Comparison of ENCODE assay signal across 19 mouse cellular contexts in genomic region chr13:3744870-3745269, GRCm38 (mm10). TPM values are rescaled to one million over a fixed set of nuclear protein-coding genes. Genes with fewer than 3 reads are reported as not detected.
DNase-seq lines count a peak whose midpoint lies in the region; ATAC-seq and TF ChIP-seq lines count a peak whose summit lies in the region.
"Had no signal": no experiment of that assay in that cellular context is flagged by ENCODE, and none has a peak within 500 bp of the region (broad histone marks: within the 10 kb centered on the region; RNA-seq: fewer than 3 reads in every experiment).

No protein-coding gene starts in this region.

- H3K9me3 ChIP-seq in lung, postnatal 0 days (ENCODE audit: low read length), result no peaks in the 10 kb centered on the region
- H3K9me3 ChIP-seq in intestine, embryonic 16.5 days (ENCODE audit: control insufficient read depth, low read length), result no peaks in the 10 kb centered on the region
- H3K9me3 ChIP-seq: forebrain, embryonic 13.5 days; heart, embryonic 13.5 days; hindbrain, embryonic 15.5 days had no signal

- no peaks in the 10 kb centered on the region for H3K79me2 ChIP-seq in myocyte (ENCODE audit: control insufficient read depth, insufficient read depth)

- DNase-seq in lung, postnatal 36 days, result peak; percentile 22
- no peak for DNase-seq in lung, postnatal 0 days (ENCODE audit: low spot score)
- DNase-seq in embryo, embryonic 11 days, result no peak
- no peak for DNase-seq in liver
- DNase-seq: adrenal gland, postnatal 36 days; cerebellum, adult 8-10 months; cerebellum, postnatal 14 days; forebrain, postnatal 0 days had no signal

- no peak overlapping the region for H3ac ChIP-seq in myocyte (ENCODE audit: control insufficient read depth, insufficient read length)

- no peaks in the 10 kb centered on the region for H3K36me3 ChIP-seq in lung, postnatal 0 days (ENCODE audit: insufficient read depth, low read length)
- no peaks in the 10 kb centered on the region for H3K36me3 ChIP-seq in intestine, embryonic 16.5 days (ENCODE audit: control insufficient read depth, insufficient read depth, low read length)
- H3K36me3 ChIP-seq in myocyte (ENCODE audit: control insufficient read depth, insufficient read depth), result no peaks in the 10 kb centered on the region
- H3K36me3 ChIP-seq: heart, embryonic 13.5 days; hindbrain, embryonic 15.5 days had no signal

- TF ChIP-seq EP300 in lung, postnatal 0 days (IDR thresholded peaks at IDR 0.05), result no peak

- WGBS in lung, postnatal 0 days, result 62% methylated on average over 3 of the region's 3 CpGs
- WGBS in intestine, embryonic 16.5 days, result 78% methylated on average over 3 of the region's 3 CpGs

- no peak overlapping the region for H3K27ac ChIP-seq in lung, postnatal 0 days (ENCODE audit: low read length)
- H3K27ac ChIP-seq in intestine, embryonic 16.5 days (ENCODE audit: low read length), result peak overlapping the region; percentile 45; the same call in 1 of the 2 replicates
- H3K27ac ChIP-seq: forebrain, embryonic 13.5 days; heart, embryonic 13.5 days; hindbrain, embryonic 15.5 days had no signal

- no peak for TF ChIP-seq CTCF in lung, postnatal 0 days (IDR thresholded peaks at IDR 0.05)

- ATAC-seq in lung, postnatal 0 days, result no peak
- ATAC-seq in intestine, embryonic 16.5 days, result no peak
- ATAC-seq: activated CD4-positive, CD25-positive, alpha-beta regulatory T cell, adult 4 months; forebrain, embryonic 13.5 days; forebrain, postnatal 0 days had no signal

- no peak overlapping the region for H3K4me3 ChIP-seq in lung, postnatal 0 days (ENCODE audit: low read depth, low read length)
- H3K4me3 ChIP-seq in intestine, embryonic 16.5 days (ENCODE audit: low read length), result no peak overlapping the region
- H3K4me3 ChIP-seq in myocyte, result no peak overlapping the region
- H3K4me3 ChIP-seq: forebrain, embryonic 13.5 days; heart, embryonic 13.5 days; hindbrain, embryonic 15.5 days had no signal

- no peaks in the 10 kb centered on the region for H3K27me3 ChIP-seq in lung, postnatal 0 days (replicated peaks; ENCODE audit: insufficient read depth, low read length)
- no peaks in the 10 kb centered on the region for H3K27me3 ChIP-seq in intestine, embryonic 16.5 days (replicated peaks; ENCODE audit: control insufficient read depth, insufficient read depth, low read length)
- H3K27me3 ChIP-seq in myocyte (ENCODE audit: control insufficient read depth, insufficient read depth, insufficient read length), result no peaks in the 10 kb centered on the region
- H3K27me3 ChIP-seq: CH12.LX; forebrain, embryonic 13.5 days; heart, embryonic 13.5 days; hindbrain, embryonic 15.5 days; Patski had no signal

- no peak for TF ChIP-seq POLR2A in myocyte (IDR thresholded peaks at IDR 0.05; ENCODE audit: insufficient read length, low read depth)

- H3K4me1 ChIP-seq in lung, postnatal 0 days (ENCODE audit: insufficient read depth, low read depth, low read length), result peaks cover 10% of the 10 kb centered on the region; the same call in 1 of the 2 replicates
- H3K4me1 ChIP-seq in intestine, embryonic 16.5 days (ENCODE audit: control insufficient read depth, insufficient read depth, low read length), result peaks cover 30% of the 10 kb centered on the region

- H3K9ac ChIP-seq in lung, postnatal 0 days (replicated peaks; ENCODE audit: low read depth), result no peak overlapping the region
- no peak overlapping the region for H3K9ac ChIP-seq in intestine, embryonic 16.5 days (ENCODE audit: low read depth, low read length)
- H3K9ac ChIP-seq: forebrain, embryonic 13.5 days; forebrain, postnatal 0 days; heart, embryonic 13.5 days; hindbrain, embryonic 15.5 days had no signal

- no peak overlapping the region for H3K4me2 ChIP-seq in lung, postnatal 0 days (replicated peaks; ENCODE audit: low read depth, low read length)
- no peak overlapping the region for H3K4me2 ChIP-seq in intestine, embryonic 16.5 days (ENCODE audit: low read depth, low read length)
- peak overlapping the region; percentile 39 for H3K4me2 ChIP-seq in myocyte (ENCODE audit: low read depth)
- H3K4me2 ChIP-seq: forebrain, embryonic 13.5 days; heart, embryonic 13.5 days; hindbrain, embryonic 15.5 days had no signal

TF ChIP-seq in myocyte, 11 proteins besides CTCF, POLR2A, EP300 and RAD21:
- TF ChIP-seq POLR2AphosphoS2 (IDR thresholded peaks at IDR 0.05; ENCODE audit: insufficient read length, low read depth) (no peak), TCF3 (IDR thresholded peaks at IDR 0.05; ENCODE audit: insufficient read length, low read depth) (no peak), SRF (IDR thresholded peaks at IDR 0.05; ENCODE audit: control insufficient read depth, insufficient read length, low read depth) (no peak), CEBPB (IDR thresholded peaks at IDR 0.05; ENCODE audit: insufficient read depth, poor library complexity, severe bottlenecking) (no peak)

RNA-seq across cellular contexts. Expression of gene Calml3, which starts 59.2 kb away (rescaled TPM):
- 0.19 and 0.21 TPM in 2 replicates for polyA plus RNA-seq in lung, postnatal 0 days (2015; fragmentation: Nextera tagmentation; extraction: Ambion mirVana)
- polyA plus RNA-seq in intestine, embryonic 16.5 days (2015; fragmentation: Nextera tagmentation; extraction: Ambion mirVana), result not detected in 2 replicates
- 0.08 TPM for polyA plus RNA-seq in myocyte (2012; fragmentation: generic; extraction: Trizol)
- polyA plus RNA-seq: activated CD4-positive, CD25-positive, alpha-beta regulatory T cell, adult 4 months; cortical plate, adult 2 months; forebrain, embryonic 13.5 days; forebrain, postnatal 0 days; heart, embryonic 13.5 days; heart, postnatal 0 days; hindbrain, embryonic 11.5 days had no signal
